Mouse (Mus musculus): ENCODE measurements at regions not wholly inside any gene's neighbourhood (a gene's known extent, or its start where the extent isn't known, plus 50 kb on each side); places are given as distances from the start of the nearest gene placed in this dataset.

- H3K4me2 ChIP-seq (ENCODE audit: low read depth), result no peak overlapping the region
- no peaks in the 10 kb centered on the region for H3K36me3 ChIP-seq (replicated peaks; ENCODE audit: control insufficient read depth, insufficient read depth, low read depth)
- DNase-seq (ENCODE audit: low read depth in 3 of 3, low spot score in 3 of 3) (no peak), ATAC-seq (ENCODE audit: insufficient read depth) (no peak)
- 38% methylated on average over 1 of the region's 1 CpGs for WGBS (ENCODE audit: insufficient replicate concordance)
- H3K27me3 ChIP-seq (ENCODE audit: control insufficient read depth, insufficient read depth, low read length), result no peaks in the 10 kb centered on the region
- no peaks in the 10 kb centered on the region for H3K4me1 ChIP-seq (replicated peaks; ENCODE audit: control insufficient read depth in 2 of 2, insufficient read depth in 2 of 2, low read length in 1 of 2)
- H3K27ac ChIP-seq, result no peak overlapping the region
- H3K9ac ChIP-seq (replicated peaks), result no peak overlapping the region
- TF ChIP-seq CTCF (IDR thresholded peaks at IDR 0.05; ENCODE audit: low read depth) (no peak), EP300 (IDR thresholded peaks at IDR 0.05; ENCODE audit: low read depth) (no peak)
- no peak overlapping the region for H3K4me3 ChIP-seq (ENCODE audit: insufficient read depth in 1 of 2, low read depth in 2 of 2, low read length in 2 of 2)
- no peaks in the 10 kb centered on the region for H3K9me3 ChIP-seq (ENCODE audit: control insufficient read depth, low read length)
These were observed 498.3 kb downstream of the Lmo4 start for GRCm38 (mm10) chr3:143706679-143707078.

GRCm38 (mm10) chr3:143694817-143695216, 510.2 kb downstream of the Lmo4 start:
- WGBS (ENCODE audit: insufficient replicate concordance), result 30% methylated on average over 3 of the region's 3 CpGs

GRCm38 (mm10) chr3:143685742-143686141, 519.3 kb downstream of the Lmo4 start:
- 41% methylated on average over 2 of the region's 2 CpGs for whole genome bisulfite sequencing (ENCODE audit: insufficient replicate concordance)
- DNase-seq (ENCODE audit: low read depth in 3 of 3, low spot score in 3 of 3) (no peak), ATAC-seq (ENCODE audit: insufficient read depth) (no peak)
- no peaks in the 10 kb centered on the region for H3K9me3 ChIP-seq (ENCODE audit: control insufficient read depth, low read length)
- no peak overlapping the region for H3K4me2 ChIP-seq (ENCODE audit: low read depth)
- no peak overlapping the region for H3K27ac ChIP-seq
- H3K4me3 ChIP-seq (ENCODE audit: insufficient read depth in 1 of 2, low read depth in 2 of 2, low read length in 2 of 2), result no peak overlapping the region
- H3K27me3 ChIP-seq (ENCODE audit: control insufficient read depth, insufficient read depth, low read length), result no peaks in the 10 kb centered on the region
- H3K9ac ChIP-seq (replicated peaks), result no peak overlapping the region
- no peak for TF ChIP-seq CTCF (IDR thresholded peaks at IDR 0.05; ENCODE audit: low read depth)
- TF ChIP-seq EP300 (IDR thresholded peaks at IDR 0.05; ENCODE audit: low read depth), result no peak
- H3K36me3 ChIP-seq (replicated peaks; ENCODE audit: control insufficient read depth, insufficient read depth, low read depth), result no peaks in the 10 kb centered on the region
- H3K4me1 ChIP-seq (replicated peaks; ENCODE audit: control insufficient read depth in 2 of 2, insufficient read depth in 2 of 2, low read length in 1 of 2), result no peaks in the 10 kb centered on the region

More at GRCm38 (mm10) chr3:143694817-143695216, 510.2 kb downstream of the Lmo4 start:
- Histone ChIP-seq H3K36me3 (replicated peaks; ENCODE audit: control insufficient read depth, insufficient read depth, low read depth) (no peaks in the 10 kb centered on the region), H3K4me2 (ENCODE audit: low read depth) (no peak overlapping the region), H3K4me1 (replicated peaks; ENCODE audit: control insufficient read depth in 2 of 2, insufficient read depth in 2 of 2, low read length in 1 of 2) (no peaks in the 10 kb centered on the region), H3K9ac (replicated peaks) (no peak overlapping the region), H3K4me3 (ENCODE audit: insufficient read depth in 1 of 2, low read depth in 2 of 2, low read length in 2 of 2) (no peak overlapping the region), H3K27ac (no peak overlapping the region), H3K27me3 (ENCODE audit: control insufficient read depth, insufficient read depth, low read length) (no peaks in the 10 kb centered on the region), H3K9me3 (ENCODE audit: control insufficient read depth, low read length) (no peaks in the 10 kb centered on the region)
- DNase-seq (ENCODE audit: low read depth in 3 of 3, low spot score in 3 of 3), result no peak
- no peak for ATAC-seq (ENCODE audit: insufficient read depth)
- TF ChIP-seq CTCF (IDR thresholded peaks at IDR 0.05; ENCODE audit: low read depth) (no peak), EP300 (IDR thresholded peaks at IDR 0.05; ENCODE audit: low read depth) (no peak)

- 81% methylated on average over 3 of the region's 3 CpGs for WGBS (ENCODE audit: insufficient replicate concordance)
- Histone ChIP-seq H3K4me2 (ENCODE audit: low read depth) (no peak overlapping the region), H3K36me3 (replicated peaks; ENCODE audit: control insufficient read depth, insufficient read depth, low read depth) (no peaks in the 10 kb centered on the region), H3K4me3 (ENCODE audit: insufficient read depth in 1 of 2, low read depth in 2 of 2, low read length in 2 of 2) (no peak overlapping the region), H3K9ac (replicated peaks) (no peak overlapping the region), H3K9me3 (ENCODE audit: control insufficient read depth, low read length) (no peaks in the 10 kb centered on the region), H3K27me3 (ENCODE audit: control insufficient read depth, insufficient read depth, low read length) (no peaks in the 10 kb centered on the region), H3K27ac (no peak overlapping the region), H3K4me1 (replicated peaks; ENCODE audit: control insufficient read depth in 2 of 2, insufficient read depth in 2 of 2, low read length in 1 of 2) (no peaks in the 10 kb centered on the region)
- DNase-seq (ENCODE audit: low read depth in 3 of 3, low spot score in 3 of 3), result no peak
- no peak for ATAC-seq (ENCODE audit: insufficient read depth)
- TF ChIP-seq EP300 (IDR thresholded peaks at IDR 0.05; ENCODE audit: low read depth) (no peak), CTCF (IDR thresholded peaks at IDR 0.05; ENCODE audit: low read depth) (no peak)
These were observed 526.8 kb downstream of the Lmo4 start for GRCm38 (mm10) chr3:143678186-143678585.

GRCm38 (mm10) chr3:143674855-143675254, 530.2 kb downstream of the Lmo4 start:
- WGBS (ENCODE audit: insufficient replicate concordance), result 63% methylated on average over 3 of the region's 3 CpGs
- DNase-seq (ENCODE audit: low read depth in 3 of 3, low spot score in 3 of 3) (no peak), ATAC-seq (ENCODE audit: insufficient read depth) (no peak)
- H3K9me3 ChIP-seq (ENCODE audit: control insufficient read depth, low read length), result no peaks in the 10 kb centered on the region
- H3K36me3 ChIP-seq (replicated peaks; ENCODE audit: control insufficient read depth, insufficient read depth, low read depth), result no peaks in the 10 kb centered on the region
- no peak overlapping the region for H3K4me2 ChIP-seq (ENCODE audit: low read depth)
- H3K9ac ChIP-seq (replicated peaks), result no peak overlapping the region
- no peaks in the 10 kb centered on the region for H3K4me1 ChIP-seq (replicated peaks; ENCODE audit: control insufficient read depth in 2 of 2, insufficient read depth in 2 of 2, low read length in 1 of 2)
- H3K27me3 ChIP-seq (ENCODE audit: control insufficient read depth, insufficient read depth, low read length), result no peaks in the 10 kb centered on the region
- no peak overlapping the region for H3K27ac ChIP-seq
- TF ChIP-seq EP300 (IDR thresholded peaks at IDR 0.05; ENCODE audit: low read depth), result no peak
- no peak for TF ChIP-seq CTCF (IDR thresholded peaks at IDR 0.05; ENCODE audit: low read depth)
- no peak overlapping the region for H3K4me3 ChIP-seq (ENCODE audit: insufficient read depth in 1 of 2, low read depth in 2 of 2, low read length in 2 of 2)
